Mouse (Mus musculus): ENCODE measurements at regions not wholly inside any gene's neighbourhood (a gene's known extent, or its start where the extent isn't known, plus 50 kb on each side); places are given as distances from the start of the nearest gene placed in this dataset.

- DNase-seq (ENCODE audit: low read depth, low spot score), result peak; percentile 84
Measured at GRCm38 (mm10) chr3:21633600-21634221, 442.7 kb upstream of the Tbl1xr1 start.

GRCm38 (mm10) chr3:21634675-21635204 lies 441.7 kb upstream of the Tbl1xr1 start:
- Histone ChIP-seq H3K4me1 (ENCODE audit: control insufficient read depth in 1 of 2, insufficient read depth in 2 of 2, low read length in 2 of 2) (peaks cover 0 to 3% of the 10 kb centered on the region in 2 experiments; a peak in 2 of 4 replicates), H3K36me3 (ENCODE audit: control insufficient read depth in 1 of 2, insufficient read depth in 2 of 2, low read length in 2 of 2) (peaks cover 0 to 3% of the 10 kb centered on the region in 2 experiments; a peak in 1 of 4 replicates), H3K27me3 (ENCODE audit: control insufficient read depth in 1 of 2, insufficient read depth in 2 of 2, low read length in 2 of 2) (no peaks in the 10 kb centered on the region), H3K27ac (ENCODE audit: control insufficient read depth, low read depth, low read length) (no peak overlapping the region), H3K79me2 (ENCODE audit: control insufficient read depth, insufficient read depth, low read length, poor library complexity) (no peaks in the 10 kb centered on the region), H3K9ac (ENCODE audit: control insufficient read depth, low read depth, low read length, poor library complexity, severe bottlenecking) (no peak overlapping the region), H3K4me3 (ENCODE audit: control insufficient read depth in 1 of 2, insufficient read depth in 1 of 2, low read depth in 2 of 2, low read length in 2 of 2) (no peak overlapping the region), H3K9me3 (replicated peaks; ENCODE audit: insufficient read depth, low read length) (no peaks in the 10 kb centered on the region)
- TF ChIP-seq RCOR1 (IDR thresholded peaks at IDR 0.05; ENCODE audit: low read depth, low read length) (no peak), SMC3 (IDR thresholded peaks at IDR 0.05; ENCODE audit: low read depth, low read length) (no peak), CTCF (IDR thresholded peaks at IDR 0.05 in 2 of 3, conservative IDR thresholded peaks at IDR 0.05 in 1 of 3; ENCODE audit: control insufficient read depth in 1 of 3, insufficient read depth in 1 of 3, low read depth in 2 of 3, low read length in 3 of 3, poor library complexity in 1 of 3, severe bottlenecking in 1 of 3) (no peak), POLR2A (IDR thresholded peaks at IDR 0.05; ENCODE audit: control insufficient read depth in 1 of 2, insufficient read depth in 1 of 2, low read depth in 1 of 2, low read length in 2 of 2, poor library complexity in 1 of 2) (no peak), MAFK (IDR thresholded peaks at IDR 0.05; ENCODE audit: borderline replicate concordance, low read depth, low read length) (no peak), TCF12 (IDR thresholded peaks at IDR 0.05; ENCODE audit: low read depth, low read length) (no peak), RAD21 (IDR thresholded peaks at IDR 0.05; ENCODE audit: low read depth, low read length) (no peak), ETS1 (IDR thresholded peaks at IDR 0.05; ENCODE audit: low read depth, low read length) (no peak), MYB (IDR thresholded peaks at IDR 0.05; ENCODE audit: low read depth, low read length) (no peak), ZMIZ1 (IDR thresholded peaks at IDR 0.05; ENCODE audit: low read depth, low read length) (no peak), NELFE (IDR thresholded peaks at IDR 0.05; ENCODE audit: low read depth, low read length) (no peak), CHD1 (IDR thresholded peaks at IDR 0.05; ENCODE audit: low read depth, low read length) (no peak), TAL1 (IDR thresholded peaks at IDR 0.05; ENCODE audit: low read length) (no peak), TBP (IDR thresholded peaks at IDR 0.05; ENCODE audit: low read depth, low read length) (no peak), BHLHE40 (IDR thresholded peaks at IDR 0.05; ENCODE audit: borderline replicate concordance, low read depth, low read length) (no peak), POLR2AphosphoS2 (IDR thresholded peaks at IDR 0.05; ENCODE audit: low read length) (no peak), HCFC1 (IDR thresholded peaks at IDR 0.05; ENCODE audit: low read depth, low read length) (no peak)
- no peak for DNase-seq (ENCODE audit: low read depth, low spot score)

More at GRCm38 (mm10) chr3:21633600-21634221, 442.7 kb upstream of the Tbl1xr1 start:
- H3K36me3 ChIP-seq (ENCODE audit: control insufficient read depth in 1 of 2, insufficient read depth in 2 of 2, low read length in 2 of 2), result peaks cover 0 to 3% of the 10 kb centered on the region in 2 experiments; a peak in 1 of 4 replicates
- H3K27ac ChIP-seq (ENCODE audit: control insufficient read depth, low read depth, low read length), result no peak overlapping the region
- TF ChIP-seq ZC3H11A (IDR thresholded peaks at IDR 0.05; ENCODE audit: low read depth, low read length) (no peak), JUND (IDR thresholded peaks at IDR 0.05; ENCODE audit: low read depth, low read length) (no peak), CHD1 (IDR thresholded peaks at IDR 0.05; ENCODE audit: low read depth, low read length) (no peak), POLR2A (IDR thresholded peaks at IDR 0.05; ENCODE audit: control insufficient read depth in 1 of 2, insufficient read depth in 1 of 2, low read depth in 1 of 2, low read length in 2 of 2, poor library complexity in 1 of 2) (no peak), MEF2A (IDR thresholded peaks at IDR 0.05; ENCODE audit: extremely low read depth, insufficient replicate concordance, low read depth, low read length, poor library complexity, severe bottlenecking) (no peak), MAFK (IDR thresholded peaks at IDR 0.05; ENCODE audit: borderline replicate concordance, low read depth, low read length) (no peak), GABPA (IDR thresholded peaks at IDR 0.05; ENCODE audit: low read depth, low read length) (no peak), RAD21 (IDR thresholded peaks at IDR 0.05; ENCODE audit: low read depth, low read length) (peak; percentile 14), TCF12 (IDR thresholded peaks at IDR 0.05; ENCODE audit: low read depth, low read length) (peak; percentile 35; the same call in 1 of the 2 replicates), RCOR1 (IDR thresholded peaks at IDR 0.05; ENCODE audit: low read depth, low read length) (peak; percentile 32; the same call in 1 of the 2 replicates), MYC (IDR thresholded peaks at IDR 0.05; ENCODE audit: low read depth, low read length) (no peak), BHLHE40 (IDR thresholded peaks at IDR 0.05; ENCODE audit: borderline replicate concordance, low read depth, low read length) (no peak), ETS1 (IDR thresholded peaks at IDR 0.05; ENCODE audit: low read depth, low read length) (peak; percentile 78), ZMIZ1 (IDR thresholded peaks at IDR 0.05; ENCODE audit: low read depth, low read length) (no peak), CHD2 (IDR thresholded peaks at IDR 0.05; ENCODE audit: low read length) (peak; percentile 45), HCFC1 (IDR thresholded peaks at IDR 0.05; ENCODE audit: low read depth, low read length) (0 out of 2 replicates have a peak, but pooled peaks have one; percentile 16), KAT2A (conservative IDR thresholded peaks at IDR 0.05; ENCODE audit: low read depth, low read length) (no peak), ZNF384 (IDR thresholded peaks at IDR 0.05; ENCODE audit: low read depth, low read length) (no peak), SMC3 (IDR thresholded peaks at IDR 0.05; ENCODE audit: low read depth, low read length) (no peak; the same call in 1 of the 2 replicates), EP300 (IDR thresholded peaks at IDR 0.05; ENCODE audit: low read depth in 1 of 2, low read length in 2 of 2) (peak; percentile 58 to 59), TAL1 (IDR thresholded peaks at IDR 0.05; ENCODE audit: low read length) (no peak), MXI1 (IDR thresholded peaks at IDR 0.05; ENCODE audit: low read depth, low read length) (no peak), ELF1 (IDR thresholded peaks at IDR 0.05; ENCODE audit: low read depth, low read length) (no peak), POLR2AphosphoS2 (IDR thresholded peaks at IDR 0.05; ENCODE audit: low read length) (no peak), GATA1 (IDR thresholded peaks at IDR 0.05; ENCODE audit: low read depth, low read length) (peak; percentile 34; the same call in 1 of the 2 replicates)
- no peaks in the 10 kb centered on the region for H3K9me3 ChIP-seq (replicated peaks; ENCODE audit: insufficient read depth, low read length)
- peaks cover 0 to 3% of the 10 kb centered on the region in 2 experiments; a peak in 2 of 4 replicates for H3K4me1 ChIP-seq (ENCODE audit: control insufficient read depth in 1 of 2, insufficient read depth in 2 of 2, low read length in 2 of 2)
- H3K27me3 ChIP-seq (ENCODE audit: control insufficient read depth in 1 of 2, insufficient read depth in 2 of 2, low read length in 2 of 2), result no peaks in the 10 kb centered on the region
- H3K4me3 ChIP-seq (ENCODE audit: control insufficient read depth in 1 of 2, insufficient read depth in 1 of 2, low read depth in 2 of 2, low read length in 2 of 2), result 0 out of 4 replicates have a peak overlapping the region, but pooled peaks of 1 of the 2 experiments have one; percentile 12
- H3K9ac ChIP-seq (ENCODE audit: control insufficient read depth, low read depth, low read length, poor library complexity, severe bottlenecking), result no peak overlapping the region
- no peaks in the 10 kb centered on the region for H3K79me2 ChIP-seq (ENCODE audit: control insufficient read depth, insufficient read depth, low read length, poor library complexity)

Data from MEL (cell line).